Mouse (Mus musculus): ENCODE data around the gene Tbc1d25. TPM values are rescaled to one million over a fixed set of nuclear protein-coding genes. Genes with fewer than 3 reads are reported as not detected.

The Tbc1d25 gene
- polyA plus RNA-seq, 1 experiment: 9.9 TPM

DNA sequence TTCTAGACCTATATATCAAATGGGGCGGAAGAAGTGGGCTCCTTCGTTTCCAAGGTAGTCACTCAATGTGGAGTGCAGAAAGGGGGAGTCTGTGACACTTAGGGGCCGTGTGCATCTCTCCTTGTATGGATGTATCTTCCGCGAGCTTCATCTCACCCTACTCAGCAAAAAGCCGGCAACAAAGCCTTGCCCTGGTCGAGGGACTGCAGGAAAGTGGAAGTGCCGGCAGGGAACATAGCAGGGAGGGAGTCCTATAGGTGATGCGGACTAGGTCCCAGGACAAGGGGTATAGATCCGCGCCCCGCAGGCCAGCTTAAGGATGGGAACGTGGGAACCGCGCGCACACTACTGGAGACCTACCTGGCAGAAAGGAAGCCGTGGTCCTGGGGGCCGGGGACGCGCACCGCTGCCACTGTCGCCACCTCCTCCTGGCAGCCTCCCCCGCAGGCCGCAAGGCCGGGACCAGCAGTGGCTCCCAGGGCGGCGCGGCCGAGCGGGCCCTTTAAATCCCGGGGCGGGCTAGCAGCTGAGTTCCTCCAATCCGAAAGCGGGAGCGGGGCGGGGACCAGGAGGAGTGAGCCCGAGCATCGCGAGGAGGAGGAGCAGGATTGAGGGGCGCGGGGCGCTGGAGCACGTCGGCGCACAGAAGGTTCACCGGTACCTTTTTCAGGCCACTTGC is 30.2 kb upstream of the Tbc1d25 start, which contains the start of gene Porcn:
Gene Porcn, minus strand, starts transcription at position 511 of the 679 bp plus-strand sequence.
- H3K4me3 ChIP-seq (ENCODE audit: insufficient read depth, poor library complexity, severe bottlenecking): peak within 1 kb of the TSS; percentile 31
- H3K27me3 ChIP-seq (ENCODE audit: control insufficient read depth, insufficient read depth, insufficient read length): no peaks in the 10 kb centered on the region
- TF ChIP-seq CTCF (IDR thresholded peaks at IDR 0.05; ENCODE audit: control insufficient read depth, insufficient read depth, insufficient read length) (no peak), USF1 (IDR thresholded peaks at IDR 0.05; ENCODE audit: low read depth) (no peak), MAX (IDR thresholded peaks at IDR 0.05) (no peak), MYOG (IDR thresholded peaks at IDR 0.05; ENCODE audit: control insufficient read depth, extremely low read depth, insufficient read length) (no peak), CEBPB (IDR thresholded peaks at IDR 0.05; ENCODE audit: low read depth) (no peak), FOSL1 (IDR thresholded peaks at IDR 0.05; ENCODE audit: insufficient read depth, low read length, poor library complexity, severe bottlenecking) (no peak), MYOD1 (IDR thresholded peaks at IDR 0.05; ENCODE audit: control insufficient read depth, insufficient read length, low read depth) (no peak)
- peak within 1 kb of the TSS; percentile 84 for H3ac ChIP-seq (ENCODE audit: control insufficient read depth, insufficient read length, low read depth)
- H3K79me2 ChIP-seq (ENCODE audit: control insufficient read depth, insufficient read depth): no peaks in the 10 kb centered on the region
- no peaks in the 10 kb centered on the region for H3K79me3 ChIP-seq (ENCODE audit: low read depth)
- H3K36me3 ChIP-seq (ENCODE audit: control insufficient read depth, insufficient read depth): no peaks in the 10 kb centered on the region

DNA sequence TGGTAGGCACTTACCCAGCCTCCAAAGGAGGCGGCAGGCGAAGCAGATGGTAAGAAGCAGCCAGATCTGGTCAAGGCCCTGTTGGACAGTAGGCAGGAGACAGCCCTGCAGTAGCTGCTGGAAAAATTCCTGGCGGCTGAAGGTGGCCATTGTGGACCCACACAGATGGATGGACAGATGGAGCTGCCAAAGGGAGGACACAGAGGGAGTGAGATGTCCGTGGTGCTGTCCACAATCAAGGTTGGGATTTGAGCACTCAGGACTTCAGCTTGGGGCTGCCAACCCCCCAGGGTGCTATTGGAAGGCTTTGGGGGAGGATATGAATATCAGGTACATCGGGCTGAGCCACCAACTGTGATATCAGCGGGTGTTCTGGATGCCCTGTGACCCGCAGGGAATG is 29.6 kb upstream of the Tbc1d25 start:
- no peaks in the 10 kb centered on the region for H3K79me2 ChIP-seq (ENCODE audit: control insufficient read depth, insufficient read depth)
- H3K79me3 ChIP-seq (ENCODE audit: low read depth): no peaks in the 10 kb centered on the region
- TF ChIP-seq MYOG (IDR thresholded peaks at IDR 0.05; ENCODE audit: control insufficient read depth, extremely low read depth, insufficient read length) (no peak), CEBPB (IDR thresholded peaks at IDR 0.05; ENCODE audit: low read depth) (no peak), FOSL1 (IDR thresholded peaks at IDR 0.05; ENCODE audit: insufficient read depth, low read length, poor library complexity, severe bottlenecking) (no peak), MAX (IDR thresholded peaks at IDR 0.05) (no peak), USF1 (IDR thresholded peaks at IDR 0.05; ENCODE audit: low read depth) (no peak), MYOD1 (IDR thresholded peaks at IDR 0.05; ENCODE audit: control insufficient read depth, insufficient read length, low read depth) (no peak), CTCF (IDR thresholded peaks at IDR 0.05; ENCODE audit: control insufficient read depth, insufficient read depth, insufficient read length) (no peak)
- no peaks in the 10 kb centered on the region for H3K27me3 ChIP-seq (ENCODE audit: control insufficient read depth, insufficient read depth, insufficient read length)
- H3ac ChIP-seq (ENCODE audit: control insufficient read depth, insufficient read length, low read depth): peak overlapping the region; percentile 47
- no peaks in the 10 kb centered on the region for H3K36me3 ChIP-seq (ENCODE audit: control insufficient read depth, insufficient read depth)
- no peak overlapping the region for H3K4me3 ChIP-seq (ENCODE audit: insufficient read depth, poor library complexity, severe bottlenecking)

DNA sequence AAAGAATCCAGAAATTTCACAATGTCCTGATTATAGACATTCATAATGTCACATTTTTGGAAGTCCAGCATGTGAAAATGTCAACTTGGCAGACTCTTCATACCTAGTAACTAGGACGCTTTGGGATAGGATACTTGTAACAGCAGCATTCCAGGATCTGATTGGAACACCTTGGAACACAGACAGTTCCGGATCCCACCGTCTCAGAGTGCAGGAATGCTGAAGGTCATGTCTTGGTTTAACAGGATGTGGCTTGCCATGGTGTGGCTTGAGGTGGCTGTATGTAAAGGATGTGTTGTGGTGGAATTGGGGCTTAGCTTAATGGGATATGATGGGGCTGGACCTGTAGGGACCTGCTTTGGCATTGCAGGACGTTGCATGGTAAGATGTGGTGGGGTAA is 29.1 kb upstream of the Tbc1d25 start:
- Histone ChIP-seq H3K27me3 (ENCODE audit: control insufficient read depth, insufficient read depth, insufficient read length) (no peaks in the 10 kb centered on the region), H3K79me3 (ENCODE audit: low read depth) (no peaks in the 10 kb centered on the region), H3K79me2 (ENCODE audit: control insufficient read depth, insufficient read depth) (no peaks in the 10 kb centered on the region), H3K36me3 (ENCODE audit: control insufficient read depth, insufficient read depth) (no peaks in the 10 kb centered on the region), H3ac (ENCODE audit: control insufficient read depth, insufficient read length, low read depth) (no peak overlapping the region), H3K4me3 (ENCODE audit: insufficient read depth, poor library complexity, severe bottlenecking) (no peak overlapping the region)
- TF ChIP-seq MYOD1 (IDR thresholded peaks at IDR 0.05; ENCODE audit: control insufficient read depth, insufficient read length, low read depth): no peak
- no peak for TF ChIP-seq CTCF (IDR thresholded peaks at IDR 0.05; ENCODE audit: control insufficient read depth, insufficient read depth, insufficient read length)
- no peak for TF ChIP-seq USF1 (IDR thresholded peaks at IDR 0.05; ENCODE audit: low read depth)
- no peak for TF ChIP-seq CEBPB (IDR thresholded peaks at IDR 0.05; ENCODE audit: low read depth)
- no peak for TF ChIP-seq FOSL1 (IDR thresholded peaks at IDR 0.05; ENCODE audit: insufficient read depth, low read length, poor library complexity, severe bottlenecking)
- TF ChIP-seq MAX (IDR thresholded peaks at IDR 0.05): no peak
- no peak for TF ChIP-seq MYOG (IDR thresholded peaks at IDR 0.05; ENCODE audit: control insufficient read depth, extremely low read depth, insufficient read length)

DNA sequence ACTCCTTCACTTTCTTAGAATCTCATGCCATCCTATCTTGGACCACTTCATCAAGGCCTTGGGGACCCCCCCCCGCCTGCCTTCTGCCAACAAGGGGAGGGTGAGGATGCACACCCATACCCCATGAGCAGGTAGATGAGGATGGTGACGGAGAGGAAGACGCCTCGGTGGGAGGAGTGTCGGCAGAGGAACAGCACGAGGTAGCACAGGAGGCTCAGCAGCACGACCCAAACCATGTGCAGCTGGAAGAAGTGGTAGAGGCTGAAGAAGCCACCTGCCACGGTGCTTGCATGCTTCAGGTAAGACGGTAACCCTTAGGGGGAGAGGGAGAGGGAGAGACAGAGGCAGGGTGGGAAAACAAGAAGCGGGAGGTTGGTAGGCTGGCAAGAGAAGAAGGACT is 28.1 kb upstream of the Tbc1d25 start:
- H3K36me3 ChIP-seq (ENCODE audit: control insufficient read depth, insufficient read depth): no peaks in the 10 kb centered on the region
- H3K79me3 ChIP-seq (ENCODE audit: low read depth): no peaks in the 10 kb centered on the region
- no peaks in the 10 kb centered on the region for H3K79me2 ChIP-seq (ENCODE audit: control insufficient read depth, insufficient read depth)
- TF ChIP-seq CTCF (IDR thresholded peaks at IDR 0.05; ENCODE audit: control insufficient read depth, insufficient read depth, insufficient read length) (no peak), FOSL1 (IDR thresholded peaks at IDR 0.05; ENCODE audit: insufficient read depth, low read length, poor library complexity, severe bottlenecking) (no peak), MYOG (IDR thresholded peaks at IDR 0.05; ENCODE audit: control insufficient read depth, extremely low read depth, insufficient read length) (no peak), USF1 (IDR thresholded peaks at IDR 0.05; ENCODE audit: low read depth) (no peak), CEBPB (IDR thresholded peaks at IDR 0.05; ENCODE audit: low read depth) (no peak), MYOD1 (IDR thresholded peaks at IDR 0.05; ENCODE audit: control insufficient read depth, insufficient read length, low read depth) (no peak), MAX (IDR thresholded peaks at IDR 0.05) (no peak)
- H3K27me3 ChIP-seq (ENCODE audit: control insufficient read depth, insufficient read depth, insufficient read length): no peaks in the 10 kb centered on the region
- no peak overlapping the region for H3K4me3 ChIP-seq (ENCODE audit: insufficient read depth, poor library complexity, severe bottlenecking)
- H3ac ChIP-seq (ENCODE audit: control insufficient read depth, insufficient read length, low read depth): no peak overlapping the region

DNA sequence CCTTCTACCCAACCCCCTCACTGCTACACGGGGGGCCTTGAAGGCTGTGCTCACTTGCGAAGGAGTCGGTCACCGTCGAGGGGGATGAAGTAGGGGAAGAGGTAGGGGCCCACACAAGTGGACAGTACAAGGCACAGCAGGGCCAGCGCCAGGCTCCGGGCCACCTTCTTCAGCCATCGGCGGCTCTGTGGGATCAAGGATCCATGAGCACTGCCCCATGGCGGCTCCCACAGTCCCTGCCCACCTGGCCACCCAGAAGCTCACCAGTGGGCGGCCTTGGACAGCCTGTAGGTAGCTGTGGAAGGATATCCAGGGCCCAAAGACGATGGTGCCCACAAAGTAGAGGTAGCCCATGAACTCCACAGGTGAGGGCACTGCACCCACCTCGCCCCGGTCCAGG is 27.1 kb upstream of the Tbc1d25 start:
- H3K27me3 ChIP-seq (ENCODE audit: control insufficient read depth, insufficient read depth, insufficient read length): no peaks in the 10 kb centered on the region
- H3K4me3 ChIP-seq (ENCODE audit: insufficient read depth, poor library complexity, severe bottlenecking): no peak overlapping the region
- H3K79me3 ChIP-seq (ENCODE audit: low read depth): no peaks in the 10 kb centered on the region
- H3ac ChIP-seq (ENCODE audit: control insufficient read depth, insufficient read length, low read depth): no peak overlapping the region
- no peak for TF ChIP-seq CTCF (IDR thresholded peaks at IDR 0.05; ENCODE audit: control insufficient read depth, insufficient read depth, insufficient read length)
- TF ChIP-seq MYOG (IDR thresholded peaks at IDR 0.05; ENCODE audit: control insufficient read depth, extremely low read depth, insufficient read length): no peak
- TF ChIP-seq USF1 (IDR thresholded peaks at IDR 0.05; ENCODE audit: low read depth): no peak
- no peak for TF ChIP-seq FOSL1 (IDR thresholded peaks at IDR 0.05; ENCODE audit: insufficient read depth, low read length, poor library complexity, severe bottlenecking)
- no peak for TF ChIP-seq CEBPB (IDR thresholded peaks at IDR 0.05; ENCODE audit: low read depth)
- TF ChIP-seq MAX (IDR thresholded peaks at IDR 0.05): no peak
- TF ChIP-seq MYOD1 (IDR thresholded peaks at IDR 0.05; ENCODE audit: control insufficient read depth, insufficient read length, low read depth): no peak
- H3K36me3 ChIP-seq (ENCODE audit: control insufficient read depth, insufficient read depth): no peaks in the 10 kb centered on the region
- H3K79me2 ChIP-seq (ENCODE audit: control insufficient read depth, insufficient read depth): no peaks in the 10 kb centered on the region

Measured in C2C12 (cell line).